Mouse (Mus musculus): ENCODE measurements around the gene Plagl1. TPM values are rescaled to one million over a fixed set of nuclear protein-coding genes. Genes with fewer than 3 reads are reported as not detected.

Plagl1 gene
- 5.9 TPM for polyA plus RNA-seq (2015; fragmentation: Illumina TruSeq; extraction: RNeasy Lipid Tissue Mini Kit (QIAGEN cat#74804); ENCODE audit: insufficient read depth, low read depth, low replicate concordance)

GRCm38 (mm10) chr10:13060021-13060668 lies at the start of gene Plagl1:
Plagl1 (plus strand) TSS chr10:13060504.

GRCm38 (mm10) chr10:13177973-13178624 lies 117.8 kb downstream of the Plagl1 start, which contains the start of gene Zc2hc1b:
Zc2hc1b (minus strand) TSS chr10:13178023.

Other genes starting within 250 kb of the Plagl1 start
- gene Utrn, start 191.1 kb upstream of the Plagl1 start, polyA plus RNA-seq (2015; fragmentation: Illumina TruSeq; extraction: RNeasy Lipid Tissue Mini Kit (QIAGEN cat#74804); ENCODE audit: insufficient read depth, low read depth, low replicate concordance) = 22.7 TPM
- 0.70 TPM for gene Stx11, start 96.2 kb upstream of the Plagl1 start, polyA plus RNA-seq (2015; fragmentation: Illumina TruSeq; extraction: RNeasy Lipid Tissue Mini Kit (QIAGEN cat#74804); ENCODE audit: insufficient read depth, low read depth, low replicate concordance)
- 4.0 TPM for gene Sf3b5, start 55.2 kb upstream of the Plagl1 start, polyA plus RNA-seq (2015; fragmentation: Illumina TruSeq; extraction: RNeasy Lipid Tissue Mini Kit (QIAGEN cat#74804); ENCODE audit: insufficient read depth, low read depth, low replicate concordance)
- not detected for gene Zc2hc1b, start 117.5 kb downstream of the Plagl1 start, polyA plus RNA-seq (2015; fragmentation: Illumina TruSeq; extraction: RNeasy Lipid Tissue Mini Kit (QIAGEN cat#74804); ENCODE audit: insufficient read depth, low read depth, low replicate concordance)
- gene Ltv1, start 132.7 kb downstream of the Plagl1 start, polyA plus RNA-seq (2015; fragmentation: Illumina TruSeq; extraction: RNeasy Lipid Tissue Mini Kit (QIAGEN cat#74804); ENCODE audit: insufficient read depth, low read depth, low replicate concordance) = 4.0 TPM

All from pancreas, adult 10 weeks (tissue).